Mouse (Mus musculus) erythroblast, embryonic 14.5 days (primary cell): ENCODE data around the gene Mrpl16.

ENCODE experiments used
- GATA1 ChIP-seq: IDR thresholded peaks from 2 replicates; pipeline ENCODE4 v1.6.1; 2012; ENCODE audit warnings: low read length, inconsistent platforms, mixed read lengths
- TAL1 ChIP-seq: IDR thresholded peaks from 3 replicates; pipeline ENCODE4 v1.6.1; 2012; ENCODE audit warnings: low read length, inconsistent platforms, mixed read lengths

- TF ChIP-seq GATA1 (no peak), TAL1 (no peak)
These were observed 23.7 kb downstream of the Mrpl16 start for GRCm38 (mm10) chr19:11793741-11794359.
